Mouse (Mus musculus) adipocyte (in vitro differentiated cells): ENCODE results near the gene Zfpm1.

Experiments
- DNase-seq: peaks from one replicate; pipeline ENCODE4 v3.0.0-alpha.2; 2016; ENCODE audit warnings: low spot score

Zfpm1 gene

DNA sequence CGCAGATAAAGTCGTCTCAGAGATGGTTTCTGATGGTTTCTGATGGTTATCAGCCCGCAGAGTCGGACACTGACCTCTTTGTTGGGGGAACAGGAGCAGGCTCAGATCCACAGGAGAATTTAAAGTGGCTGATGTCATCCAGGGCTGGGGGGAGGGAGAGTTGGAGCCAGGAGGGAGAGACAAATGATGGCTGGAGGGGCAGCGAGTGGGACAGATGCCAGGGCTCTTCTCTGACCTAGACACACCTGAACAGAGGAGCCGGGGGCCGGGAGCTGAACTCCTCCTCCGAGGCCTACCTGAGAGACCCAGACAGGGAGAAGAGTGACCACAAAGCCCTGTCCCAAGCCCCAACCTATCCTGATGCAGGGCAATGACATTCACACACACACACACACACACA, 47.1 kb downstream of the Zfpm1 start:
- DNase-seq: no peak

DNA sequence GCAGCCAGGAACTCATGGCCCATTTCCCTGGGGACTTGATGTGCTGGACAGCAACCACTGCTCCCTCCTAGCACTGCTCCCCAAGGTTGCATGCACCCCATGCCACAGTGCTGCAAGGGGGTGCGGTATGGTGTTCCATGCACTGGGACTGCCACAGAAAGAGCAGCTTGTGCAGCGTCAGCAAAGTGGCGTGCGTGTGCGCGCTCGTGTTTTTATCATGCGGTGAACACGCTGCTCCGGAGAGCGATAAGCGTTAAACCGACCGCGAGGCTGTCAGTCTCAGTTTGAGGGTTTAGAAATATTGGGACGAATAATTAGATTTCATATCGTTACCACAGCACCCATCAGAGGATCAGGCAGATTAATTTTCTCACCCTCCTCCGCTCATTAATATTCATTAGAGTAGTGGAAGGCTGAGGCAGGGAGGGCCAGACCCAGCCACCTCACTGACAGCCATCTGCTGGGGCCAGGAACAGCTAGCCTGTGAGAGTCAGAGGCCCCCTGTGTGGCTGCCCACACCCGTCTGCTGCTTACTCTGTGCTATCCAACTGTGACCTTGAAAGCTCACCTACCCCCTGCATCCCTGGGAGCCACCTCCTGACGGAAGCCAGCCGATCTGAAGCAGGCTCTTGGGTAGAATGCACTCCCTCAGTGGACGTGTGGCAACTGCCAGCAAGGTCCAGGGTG, 47.8 kb downstream of the Zfpm1 start:
- no peak for DNase-seq

DNA sequence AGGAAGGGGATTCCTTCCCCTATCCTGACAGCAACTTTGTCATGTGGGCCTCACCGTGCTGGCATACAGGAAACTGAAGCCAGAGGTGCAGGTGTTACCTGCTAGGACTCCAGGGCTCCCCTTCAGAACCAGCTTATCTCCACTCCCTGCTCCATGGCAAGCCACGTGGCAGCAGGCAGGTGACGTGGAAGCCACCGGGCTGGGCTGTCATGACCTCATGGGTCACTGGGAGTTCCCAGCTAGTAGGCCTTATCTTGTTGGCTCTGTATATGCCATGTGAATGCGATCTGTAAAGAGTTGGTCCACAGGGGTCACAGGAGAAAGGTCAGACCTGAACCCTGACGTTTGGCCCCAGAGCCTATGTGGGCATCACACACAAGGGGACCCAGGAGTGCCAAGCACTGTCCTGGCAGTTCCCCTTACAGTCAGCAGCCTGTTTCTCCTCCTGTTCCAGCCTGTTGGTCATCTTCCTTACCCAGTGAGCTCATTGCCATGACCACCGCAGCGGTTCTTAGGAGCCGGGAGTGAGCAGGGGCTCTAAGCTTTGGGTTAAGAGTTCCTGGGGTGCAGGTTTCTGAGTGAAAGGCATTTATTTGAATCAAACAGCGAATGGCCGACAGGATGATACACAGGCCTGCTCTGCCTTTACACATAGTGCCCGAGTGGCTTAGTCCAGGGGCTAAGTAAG, 48.6 kb downstream of the Zfpm1 start:
- DNase-seq: no peak

DNA sequence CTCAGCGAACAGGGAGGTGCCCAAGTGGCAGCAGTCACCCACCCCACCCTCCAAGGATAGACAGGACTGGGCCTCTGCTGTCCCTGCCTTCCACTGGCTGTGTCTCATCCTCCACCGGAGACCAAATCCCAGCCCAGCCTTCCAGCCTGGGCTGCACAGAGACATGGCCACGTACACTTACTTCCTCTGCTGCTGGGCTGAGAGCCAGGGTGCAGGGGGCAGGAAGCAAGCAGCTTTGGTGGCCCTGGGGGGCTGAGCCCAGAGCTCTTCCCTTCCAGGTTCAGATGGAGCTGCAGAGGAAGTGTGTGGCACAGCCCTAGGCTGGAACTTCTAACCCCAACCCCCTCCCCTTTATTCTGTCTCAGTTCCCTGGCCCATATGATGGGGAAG, 49.2 kb downstream of the Zfpm1 start:
- no peak for DNase-seq

DNA sequence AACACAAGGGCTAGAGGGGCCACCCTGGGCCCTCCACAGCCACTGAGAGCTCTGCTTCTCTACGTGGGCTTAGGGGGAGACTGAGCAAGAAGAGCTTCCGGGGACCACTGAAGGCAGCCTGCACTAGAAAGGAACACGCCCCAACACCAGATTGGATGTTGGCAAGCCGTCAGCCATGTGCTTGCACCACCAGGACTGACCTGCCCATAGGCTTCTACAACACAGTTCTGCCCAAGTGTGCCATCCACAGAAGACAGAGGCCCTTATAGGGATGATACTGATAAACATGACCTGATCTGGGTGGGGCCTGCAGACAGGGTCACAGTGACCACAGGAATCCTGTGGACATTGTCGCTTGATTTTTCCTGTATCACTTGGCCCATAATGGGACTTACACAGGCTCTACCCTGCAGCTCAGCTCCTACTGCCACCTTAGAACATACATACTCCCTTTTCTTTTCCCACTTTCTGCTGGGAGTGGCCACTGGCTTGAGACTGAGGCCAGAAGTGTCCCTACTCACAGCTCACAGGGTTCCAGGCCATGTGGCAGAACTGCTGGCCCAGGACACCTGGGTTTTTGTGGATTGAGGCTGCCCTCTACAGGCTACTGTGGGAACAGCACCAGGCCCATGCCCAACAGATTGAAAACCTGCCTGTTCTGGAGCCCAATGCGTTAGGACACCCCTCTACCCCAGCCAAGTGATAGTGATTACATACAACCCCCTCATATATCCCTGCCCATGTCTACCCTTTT, 51.0 kb downstream of the Zfpm1 start:
- peak; percentile 79 for DNase-seq

DNA sequence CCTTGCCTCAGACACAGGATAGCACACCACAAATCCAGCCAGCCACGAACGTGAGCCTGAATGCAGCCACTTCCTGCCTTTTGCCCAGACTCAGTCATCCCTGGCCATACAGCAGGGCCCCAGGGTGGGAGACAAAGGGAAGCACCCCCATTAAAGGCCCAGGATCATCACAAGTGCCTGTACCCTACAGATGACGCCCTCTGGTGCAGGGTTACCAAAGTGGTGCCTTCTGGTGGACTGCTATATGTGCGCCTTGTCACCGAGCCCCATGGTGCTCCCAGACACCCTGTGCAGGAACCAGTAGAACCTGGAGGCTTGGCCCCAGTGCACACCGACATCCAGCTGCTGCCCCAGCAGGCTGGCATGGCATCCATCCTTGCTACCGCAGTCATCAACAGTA, 51.6 kb downstream of the Zfpm1 start:
- DNase-seq: no peak

DNA sequence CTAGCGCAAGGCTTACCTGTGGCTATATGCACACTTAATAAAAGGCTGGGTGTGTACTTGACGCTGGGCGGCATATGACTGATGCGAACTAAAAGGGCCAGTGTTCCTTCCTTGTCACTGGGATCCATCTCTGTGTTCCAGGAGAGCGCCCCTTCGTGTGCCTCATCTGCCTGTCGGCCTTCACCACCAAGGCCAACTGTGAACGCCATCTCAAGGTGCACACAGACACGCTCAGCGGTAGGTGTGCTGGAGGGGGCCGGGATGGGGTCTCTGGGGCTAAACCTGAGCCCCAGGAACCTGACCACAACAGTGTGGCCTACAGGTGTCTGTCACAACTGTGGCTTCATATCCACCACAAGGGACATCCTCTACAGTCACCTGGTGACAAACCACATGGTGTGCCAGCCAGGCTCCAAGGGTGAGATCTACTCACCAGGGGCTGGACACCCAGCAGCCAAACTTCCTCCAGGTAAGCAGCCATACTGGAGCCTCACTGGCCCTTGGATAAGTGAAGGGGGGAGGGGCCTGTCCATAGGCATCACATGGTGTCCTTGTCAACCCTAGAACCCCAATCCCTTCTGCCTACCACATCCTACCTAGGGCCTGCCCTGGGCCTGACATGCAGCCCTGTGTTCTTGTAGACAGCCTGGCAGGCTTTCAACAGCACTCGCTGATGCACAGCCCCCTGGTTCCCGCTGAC, 53.0 kb downstream of the Zfpm1 start:
- no peak for DNase-seq

DNA sequence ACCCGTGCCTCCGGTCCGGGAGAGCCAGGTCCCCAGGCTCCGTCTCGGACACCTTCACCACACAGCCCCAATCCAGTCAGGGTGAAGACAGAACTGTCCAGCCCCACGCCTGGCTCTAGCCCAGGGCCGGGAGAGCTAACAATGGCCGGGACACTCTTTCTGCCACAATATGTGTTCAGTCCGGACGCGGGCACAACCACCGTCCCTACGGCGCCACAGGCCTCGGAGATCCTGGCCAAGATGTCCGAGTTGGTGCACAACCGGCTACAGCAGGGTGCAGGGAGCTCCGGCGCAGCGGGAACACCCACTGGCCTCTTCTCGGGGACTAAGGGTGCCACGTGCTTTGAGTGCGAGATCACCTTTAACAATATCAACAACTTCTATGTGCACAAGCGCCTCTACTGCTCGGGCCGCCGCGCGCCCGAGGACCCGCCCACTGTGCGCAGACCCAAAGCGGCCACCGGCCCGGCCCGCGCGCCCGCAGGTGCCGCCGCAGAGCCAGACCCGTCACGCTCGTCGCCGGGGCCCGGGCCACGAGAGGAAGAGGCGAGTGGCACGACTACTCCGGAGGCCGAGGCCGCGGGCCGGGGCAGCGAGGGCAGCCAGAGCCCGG, 53.8 kb downstream of the Zfpm1 start:
- DNase-seq: no peak

DNA sequence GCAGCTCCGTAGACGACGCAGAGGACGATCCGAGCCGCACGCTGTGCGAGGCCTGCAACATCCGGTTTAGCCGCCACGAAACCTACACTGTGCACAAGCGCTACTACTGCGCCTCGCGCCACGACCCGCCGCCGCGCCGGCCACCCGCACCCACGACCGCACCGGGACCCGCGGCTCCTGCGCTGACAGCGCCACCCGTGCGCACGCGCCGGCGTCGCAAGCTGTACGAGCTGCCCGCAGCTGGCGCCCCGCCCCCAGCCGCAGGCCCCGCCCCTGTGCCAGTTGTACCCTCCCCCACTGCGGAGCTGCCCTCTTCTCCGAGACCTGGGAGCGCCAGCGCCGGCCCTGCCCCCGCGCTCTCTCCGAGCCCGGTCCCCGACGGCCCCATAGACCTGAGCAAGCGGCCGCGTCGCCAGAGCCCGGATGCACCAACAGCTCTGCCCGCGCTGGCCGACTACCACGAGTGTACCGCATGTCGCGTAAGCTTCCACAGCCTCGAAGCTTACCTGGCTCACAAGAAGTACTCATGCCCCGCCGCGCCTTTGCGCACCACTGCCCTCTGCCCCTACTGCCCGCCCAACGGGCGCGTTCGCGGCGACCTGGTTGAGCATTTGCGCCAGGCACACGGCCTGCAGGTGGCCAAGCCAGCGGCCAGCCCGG, 54.4 kb downstream of the Zfpm1 start:
- no peak for DNase-seq

DNA sequence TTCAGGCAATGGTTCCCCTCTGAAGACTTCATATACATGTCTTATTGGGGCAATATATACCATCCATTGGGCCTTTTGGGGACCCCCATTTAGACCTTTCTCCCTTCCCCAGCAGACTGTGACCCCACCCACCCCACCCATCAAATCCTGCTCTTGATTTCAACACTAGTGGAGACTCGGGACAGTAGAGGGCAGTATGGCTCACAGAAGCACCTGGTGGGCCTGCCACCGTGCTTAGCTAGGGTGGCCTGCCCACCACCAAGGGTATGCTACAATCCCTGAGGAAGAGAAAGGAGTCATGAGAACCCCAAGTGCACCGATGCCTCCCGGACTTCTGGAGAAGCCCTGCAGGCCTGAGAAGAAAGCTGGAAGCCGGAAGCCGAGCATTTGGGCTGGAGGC, 56.9 kb downstream of the Zfpm1 start:
- DNase-seq: no peak

DNA sequence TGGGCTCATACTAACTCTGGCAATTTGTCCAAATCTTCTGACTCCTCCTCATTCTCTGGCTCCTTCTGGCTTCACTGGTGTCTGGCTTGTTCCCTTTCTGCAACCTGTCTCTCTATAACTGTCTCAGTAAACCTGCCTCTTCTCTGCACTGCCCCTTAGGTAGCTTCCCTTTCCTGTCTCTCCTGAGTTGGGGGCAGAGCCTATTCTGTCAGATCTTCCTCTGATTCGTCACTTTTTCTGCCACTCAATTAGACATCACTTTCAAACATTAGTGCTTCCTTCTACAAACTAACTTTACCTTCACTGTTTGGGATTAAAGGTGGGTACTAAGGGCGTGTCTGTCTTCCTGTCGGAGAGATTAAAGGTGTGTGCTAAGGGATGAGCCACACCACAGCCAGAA, 58.8 kb downstream of the Zfpm1 start:
- no peak for DNase-seq

DNA sequence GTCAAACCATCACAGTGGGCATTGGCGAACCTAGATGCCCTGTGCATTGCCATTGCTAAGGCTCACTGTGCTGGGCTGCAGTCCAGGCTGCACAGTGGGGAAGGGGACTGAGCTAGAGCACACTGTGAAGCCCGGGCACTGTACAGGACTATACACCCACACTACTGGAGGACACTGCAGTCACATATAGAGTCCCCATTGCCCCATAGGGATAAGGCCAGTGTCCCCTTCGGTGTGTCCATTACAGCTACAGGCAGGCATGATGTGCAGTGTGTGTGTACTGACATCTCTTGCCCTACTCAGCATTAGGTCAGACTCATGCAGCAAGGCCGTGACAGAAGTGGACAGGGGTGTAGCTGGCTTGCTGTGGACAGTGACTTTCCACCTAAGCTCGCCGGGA, 59.8 kb downstream of the Zfpm1 start:
- DNase-seq: no peak

DNA sequence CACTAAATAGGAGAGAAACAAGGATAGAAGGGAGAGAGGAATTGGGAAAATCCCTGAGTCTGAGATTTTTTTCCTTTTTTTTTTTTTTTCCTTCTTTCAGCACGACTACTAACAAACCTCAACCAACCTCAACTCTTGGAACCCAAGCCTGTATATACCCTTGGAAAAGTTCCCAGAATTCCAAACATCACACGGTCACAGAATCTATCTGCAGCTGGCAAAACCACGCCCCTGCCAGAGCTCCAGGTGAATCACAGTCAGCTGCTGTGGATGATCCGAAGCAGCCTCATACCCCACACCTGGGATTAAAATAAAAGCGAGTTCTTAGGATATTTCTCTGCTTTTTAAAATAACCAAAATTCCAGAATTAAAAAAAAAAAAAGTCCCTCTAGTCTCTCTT, 60.4 kb downstream of the Zfpm1 start:
- DNase-seq: no peak

DNA sequence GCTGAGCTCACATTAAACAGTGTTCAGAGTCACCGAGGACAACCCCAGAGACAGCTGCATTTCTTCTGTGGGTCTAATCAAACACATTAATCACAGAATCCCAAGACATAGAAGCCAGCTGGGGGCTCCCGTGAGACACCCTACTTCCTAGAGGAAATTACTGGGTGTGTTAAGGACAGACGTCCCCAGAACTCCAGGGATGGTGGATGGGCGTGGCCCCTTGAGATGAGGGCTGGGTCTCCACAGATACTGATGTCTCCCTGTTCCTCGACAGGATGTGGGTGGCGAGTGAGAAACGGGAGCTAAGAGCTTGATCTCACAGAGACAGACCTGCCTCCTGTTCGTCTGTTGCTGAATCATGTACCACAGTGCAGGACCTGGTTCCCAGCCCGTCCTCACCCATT, 60.9 kb downstream of the Zfpm1 start:
- DNase-seq: no peak

DNA sequence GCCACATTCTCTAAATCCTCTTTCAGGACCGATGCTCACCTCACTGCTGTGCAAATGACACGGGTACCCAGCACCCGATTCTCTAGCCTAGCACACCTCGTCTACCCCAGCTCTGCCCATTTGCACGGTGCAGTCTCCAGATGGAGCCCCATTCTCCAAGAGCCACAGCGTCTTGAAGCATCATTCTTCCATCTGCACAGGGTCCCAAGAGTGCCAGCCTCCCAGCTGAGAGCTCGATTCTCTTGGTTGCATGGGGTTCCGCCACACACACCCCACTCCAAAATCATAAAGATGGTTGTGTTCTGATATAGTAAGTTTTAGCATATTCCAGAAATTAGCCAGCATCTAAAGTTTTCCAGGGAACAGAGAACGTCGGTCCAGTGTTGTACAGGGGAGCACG, 61.4 kb downstream of the Zfpm1 start:
- no peak for DNase-seq

DNA sequence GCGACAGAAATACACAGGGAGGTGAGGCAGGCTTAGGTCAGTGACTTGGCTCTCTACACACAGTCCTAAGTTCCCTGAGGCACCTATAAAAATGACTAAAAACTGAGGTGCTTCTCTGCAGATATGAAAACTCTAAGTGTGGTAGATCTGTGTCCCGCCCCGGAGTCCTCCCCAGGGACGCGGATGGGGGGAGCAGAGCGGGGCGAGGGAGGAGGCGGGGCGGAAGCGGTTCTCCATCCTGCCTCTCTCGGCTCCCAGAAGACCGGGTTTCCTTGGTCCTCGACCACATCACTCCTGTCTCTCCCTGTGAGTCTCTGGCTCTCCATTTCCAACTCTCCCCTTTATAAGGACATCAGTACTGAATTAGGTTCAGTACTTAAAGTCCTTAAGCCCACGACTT, 61.8 kb downstream of the Zfpm1 start:
- DNase-seq: no peak

DNA sequence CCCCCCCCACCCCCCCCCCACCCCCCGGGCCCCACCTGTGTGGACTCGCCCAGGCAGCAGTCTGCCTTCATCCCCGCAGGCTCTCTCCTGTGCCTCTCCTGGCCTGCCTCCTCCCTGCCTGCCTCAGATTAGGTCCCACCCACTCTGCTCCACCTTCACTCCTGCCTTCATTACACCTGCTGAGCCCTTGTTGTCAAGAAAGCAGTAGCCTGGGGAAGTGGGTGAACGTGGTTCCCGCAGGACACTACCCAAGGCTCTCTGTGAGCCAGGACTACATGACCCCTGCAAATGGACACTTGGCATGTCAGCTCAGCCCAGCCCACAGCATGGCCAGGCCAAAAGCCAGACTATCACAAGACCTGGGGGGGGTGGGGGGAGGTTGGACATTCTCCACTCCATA, 62.3 kb downstream of the Zfpm1 start:
- DNase-seq: no peak

DNA sequence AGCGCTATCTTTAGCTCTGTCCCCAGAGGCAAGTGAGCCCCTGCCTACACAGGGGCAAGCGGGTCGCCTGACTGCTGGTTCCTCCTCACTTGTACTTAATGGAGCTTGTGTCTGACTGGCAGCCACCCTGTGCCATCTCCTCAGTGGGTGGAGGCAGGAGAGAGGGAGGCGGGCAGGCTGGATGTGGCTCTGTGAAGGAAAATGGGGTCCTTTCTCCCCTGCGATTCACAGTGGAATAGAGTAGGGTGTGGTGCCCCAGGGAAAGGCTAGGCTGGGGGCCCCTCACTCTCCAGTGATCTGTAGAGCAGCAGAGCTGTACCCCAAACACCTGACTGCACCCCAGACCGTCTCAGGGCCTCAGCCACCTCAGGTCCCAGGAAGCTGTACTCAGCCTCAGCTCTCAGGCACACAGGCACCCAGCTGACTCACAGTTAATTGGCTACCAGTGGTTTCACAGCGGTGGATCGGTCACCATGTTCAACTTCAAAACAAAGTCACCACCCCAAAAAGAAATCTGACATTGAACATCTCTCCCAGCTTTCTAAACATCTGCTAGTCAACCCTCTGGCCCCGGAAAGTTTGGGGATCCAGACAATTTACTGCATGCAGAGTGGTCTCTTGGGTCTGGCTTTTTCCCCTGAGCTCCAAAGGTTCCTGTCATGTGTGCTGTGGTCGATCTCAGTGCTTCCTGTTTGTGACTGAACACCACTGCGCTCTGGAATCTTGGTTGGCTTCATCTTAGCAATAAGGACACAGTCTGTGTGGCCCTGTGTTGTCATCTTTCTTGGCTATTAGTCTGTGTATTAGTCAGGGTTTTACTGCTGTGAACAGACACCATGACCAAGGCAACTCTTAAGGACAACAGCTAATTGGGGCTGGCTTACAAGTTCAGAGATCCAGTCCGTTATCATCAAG, 63.5 kb downstream of the Zfpm1 start:
- DNase-seq: no peak

DNA sequence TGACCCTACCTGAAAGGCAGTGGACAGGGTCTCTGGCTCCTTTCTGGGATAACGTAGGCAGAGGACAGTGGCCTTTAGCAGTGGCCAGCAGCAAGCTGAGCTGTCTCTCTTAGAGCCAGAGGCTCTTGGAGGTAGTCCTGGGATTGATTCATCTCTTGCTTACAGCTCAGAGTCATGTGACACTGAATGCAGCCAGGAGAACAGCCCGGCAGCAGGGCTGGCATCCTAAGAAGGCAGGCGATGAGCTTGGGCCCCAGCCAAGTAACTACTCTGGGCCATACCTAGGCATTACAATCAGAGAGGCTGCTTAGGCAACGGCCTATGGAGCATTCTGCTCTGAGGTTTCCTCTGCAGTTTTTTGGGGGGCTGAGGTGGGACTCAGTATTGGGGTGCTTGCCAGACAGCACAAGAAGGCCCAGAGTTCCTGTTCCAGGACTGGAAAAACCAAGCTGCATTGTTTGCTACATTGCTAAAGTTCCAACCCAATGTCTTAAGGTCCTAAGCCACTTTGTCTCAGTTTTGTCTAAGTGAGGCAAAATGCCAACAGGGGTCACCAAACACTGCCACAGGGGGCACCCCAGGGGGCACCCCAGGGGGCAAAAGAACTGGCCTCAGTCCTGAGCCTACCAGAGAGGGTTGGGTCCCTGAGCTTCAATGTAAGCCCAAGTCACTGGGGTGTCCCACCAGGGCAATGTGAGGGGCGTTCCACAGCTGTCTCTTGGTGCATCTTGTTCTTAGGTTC, 66.0 kb downstream of the Zfpm1 start:
- peak; percentile 72 for DNase-seq
